Mouse (Mus musculus): ENCODE measurements at regions not wholly inside any gene's neighbourhood (a gene's known extent, or its start where the extent isn't known, plus 50 kb on each side); places are given as distances from the start of the nearest gene placed in this dataset.
A peak's percentile ranks its signal among the peaks of the same experiment; 100 is the strongest.

GRCm38 (mm10) chr7:115153764-115154509 lies 410.4 kb downstream of the Insc start:
- ATAC-seq (ENCODE audit: insufficient number of reproducible peaks, low FRiP score, low TSS enrichment): no peak

DNA sequence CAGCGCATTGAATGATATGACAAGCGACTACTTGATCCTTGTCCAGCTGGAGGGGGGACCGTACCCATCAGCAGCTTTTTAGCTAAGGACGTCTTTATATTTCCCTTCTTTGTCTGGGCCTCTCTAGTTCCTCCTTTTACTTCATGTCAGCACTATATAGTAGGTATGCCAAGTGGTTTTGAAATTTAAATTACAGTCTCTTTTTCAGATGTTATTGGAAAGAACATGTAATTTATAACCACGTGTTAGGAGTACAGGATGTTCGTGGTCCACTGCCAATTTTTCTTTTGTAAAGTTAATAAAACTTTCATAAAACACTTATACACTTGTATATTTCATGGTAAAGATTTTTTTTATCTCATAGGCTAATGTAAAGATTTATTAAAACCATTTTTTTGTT lies 426.5 kb downstream of the Insc start:
- no peak for ATAC-seq (ENCODE audit: insufficient number of reproducible peaks, low FRiP score, low TSS enrichment)

GRCm38 (mm10) chr7:115170439-115170838 lies 426.9 kb downstream of the Insc start:
- ATAC-seq (ENCODE audit: insufficient number of reproducible peaks, low FRiP score, low TSS enrichment): peak; percentile 61; the same call in 1 of the 2 replicates

DNA sequence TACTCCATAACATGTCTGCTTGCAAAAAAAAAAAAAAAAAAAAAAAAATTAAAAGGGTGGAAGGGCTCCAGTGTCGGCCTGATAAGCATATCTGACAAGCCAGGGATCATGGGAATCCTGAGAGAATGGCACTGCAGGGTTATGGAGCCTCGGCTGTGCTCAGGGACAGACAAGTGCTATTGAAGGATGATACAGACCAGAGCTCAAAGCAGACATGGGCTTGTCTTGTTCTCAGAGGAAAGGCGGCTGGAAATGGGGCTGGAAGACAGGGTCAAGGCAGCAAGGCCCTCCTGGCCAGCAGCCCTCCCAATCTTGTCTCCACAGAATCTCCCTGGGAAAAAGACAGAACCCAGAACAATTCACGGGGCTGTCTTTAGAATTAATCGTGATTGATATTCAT lies 449.0 kb downstream of the Insc start:
- ATAC-seq (ENCODE audit: insufficient number of reproducible peaks, low FRiP score, low TSS enrichment): no peak

GRCm38 (mm10) chr7:115192992-115193761 lies 449.7 kb downstream of the Insc start:
- no peak for ATAC-seq (ENCODE audit: insufficient number of reproducible peaks, low FRiP score, low TSS enrichment)

GRCm38 (mm10) chr7:115204916-115205315 lies 461.4 kb downstream of the Insc start:
- ATAC-seq (ENCODE audit: insufficient number of reproducible peaks, low FRiP score, low TSS enrichment): no peak

DNA sequence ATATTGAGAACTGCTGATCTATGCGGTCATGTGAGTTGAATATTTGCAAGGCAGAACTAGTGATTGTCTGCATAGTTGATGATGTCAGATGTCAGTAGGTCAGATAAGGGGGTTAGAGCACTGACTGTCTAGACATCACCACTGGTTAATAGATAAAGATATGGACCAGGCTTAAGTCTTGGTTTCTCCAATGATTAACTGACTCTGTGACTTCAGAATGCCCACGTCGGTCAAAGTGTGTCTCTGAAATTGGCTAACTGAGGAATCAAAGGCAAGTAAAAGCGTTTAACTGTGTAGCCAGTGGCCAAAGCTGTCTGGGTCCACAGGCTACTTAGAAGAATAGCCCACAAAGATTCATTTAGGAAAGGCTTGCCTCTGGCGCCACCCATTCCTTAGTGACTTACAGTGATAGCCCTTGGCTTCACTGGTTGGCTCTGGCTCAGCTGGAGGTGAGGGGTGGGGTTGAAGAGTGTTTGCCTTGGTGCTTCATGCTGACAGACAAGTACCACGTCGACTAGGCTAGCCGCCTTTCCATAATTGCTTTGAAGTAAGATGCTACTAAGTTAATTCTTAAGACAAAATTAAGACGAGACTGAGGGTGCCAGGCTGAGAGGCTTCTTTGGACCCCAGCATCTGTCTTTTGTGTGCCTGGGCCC lies 463.1 kb downstream of the Insc start:
- no peak for ATAC-seq (ENCODE audit: insufficient number of reproducible peaks, low FRiP score, low TSS enrichment)

GRCm38 (mm10) chr7:115208781-115209180 lies 465.3 kb downstream of the Insc start:
- no peak for ATAC-seq (ENCODE audit: insufficient number of reproducible peaks, low FRiP score, low TSS enrichment)

- ATAC-seq (ENCODE audit: insufficient number of reproducible peaks, low FRiP score, low TSS enrichment): no peak
Observed at GRCm38 (mm10) chr7:115210012-115210411, 466.5 kb downstream of the Insc start.

DNA sequence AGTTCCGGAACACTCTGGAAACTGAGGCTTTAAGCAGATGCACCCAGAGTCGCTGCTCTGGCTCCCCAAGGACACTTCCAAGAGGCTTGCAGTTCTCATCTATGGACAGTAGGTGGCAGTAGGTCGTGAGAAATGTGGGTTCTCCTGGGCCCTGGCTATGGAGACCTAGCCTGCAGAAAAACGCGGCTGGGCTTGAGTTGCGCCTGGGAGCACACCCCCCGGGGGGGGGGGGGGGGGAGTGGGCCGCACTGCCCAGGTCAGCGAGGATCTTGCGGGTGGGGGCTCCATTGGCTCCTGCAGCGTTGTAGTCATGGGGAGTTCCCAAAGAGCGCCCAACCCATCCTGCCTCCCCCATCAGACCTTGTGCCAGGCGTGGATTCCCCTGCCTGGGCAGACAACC lies 473.3 kb downstream of the Insc start:
- peak; percentile 70 for ATAC-seq (ENCODE audit: insufficient number of reproducible peaks, low FRiP score, low TSS enrichment)

DNA sequence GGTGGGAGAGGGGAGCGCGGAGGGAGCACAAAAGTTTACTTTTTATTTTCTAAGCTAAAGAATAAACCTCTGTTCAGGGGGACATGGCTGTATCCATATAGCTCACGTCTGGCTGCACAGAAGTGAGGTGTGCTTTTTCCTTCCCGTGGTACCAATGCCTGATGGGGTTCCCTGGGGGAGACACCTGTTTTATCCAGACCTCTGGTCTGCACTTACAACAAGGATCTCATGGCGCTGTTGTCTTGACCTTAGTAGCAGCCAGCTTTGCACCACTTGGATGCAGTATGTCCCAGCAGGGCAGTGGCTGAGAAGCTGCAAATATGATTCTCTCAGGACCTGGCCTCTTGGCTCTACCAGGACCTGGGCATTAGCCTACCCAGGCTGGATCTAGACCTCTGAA lies 473.8 kb downstream of the Insc start:
- no peak; the same call in 1 of the 2 replicates for ATAC-seq (ENCODE audit: insufficient number of reproducible peaks, low FRiP score, low TSS enrichment)

GRCm38 (mm10) chr7:115217712-115218111 lies 474.2 kb downstream of the Insc start:
- no peak for ATAC-seq (ENCODE audit: insufficient number of reproducible peaks, low FRiP score, low TSS enrichment)

GRCm38 (mm10) chr7:115218596-115219180 lies 475.2 kb downstream of the Insc start:
- no peak for ATAC-seq (ENCODE audit: insufficient number of reproducible peaks, low FRiP score, low TSS enrichment)

DNA sequence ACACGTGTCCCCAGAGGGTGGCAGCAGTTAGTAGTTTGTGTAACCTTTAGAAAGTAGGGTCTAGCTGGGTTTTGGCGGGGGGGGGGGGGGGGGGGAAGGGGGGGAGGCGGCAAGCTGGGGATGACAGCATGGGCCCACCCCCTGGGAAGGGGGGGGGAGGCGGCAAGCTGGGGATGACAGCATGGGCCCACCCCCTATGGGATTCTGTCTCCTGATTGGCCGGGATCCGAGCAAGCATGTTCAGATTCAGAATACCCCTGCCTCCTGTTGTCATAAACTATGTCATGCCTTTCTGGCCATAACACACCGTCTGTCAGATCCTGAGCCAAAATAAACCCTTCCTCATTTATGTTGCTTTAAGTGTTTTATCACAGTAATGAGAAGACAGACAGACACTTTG lies 479.1 kb downstream of the Insc start:
- ATAC-seq (ENCODE audit: insufficient number of reproducible peaks, low FRiP score, low TSS enrichment): no peak

DNA sequence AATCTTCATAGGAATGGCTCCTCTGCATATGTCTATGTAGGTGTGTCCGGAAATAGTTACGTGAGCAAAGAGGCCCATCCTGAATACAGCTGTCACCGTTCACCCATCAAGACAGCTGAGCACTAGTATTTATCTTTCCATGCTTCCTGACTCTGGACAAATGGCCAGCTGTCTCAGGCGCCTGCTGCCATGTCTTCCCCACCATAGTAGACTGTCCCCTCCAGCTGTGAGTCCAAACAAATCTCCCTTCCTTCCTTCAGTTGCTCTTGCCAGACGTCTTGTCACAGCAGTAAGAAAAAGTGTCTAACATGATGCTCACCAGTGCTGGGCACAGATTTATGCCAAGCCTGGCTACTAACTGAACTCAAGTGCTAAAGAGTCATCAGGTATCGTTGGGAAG lies 487.0 kb downstream of the Insc start:
- ATAC-seq (ENCODE audit: insufficient number of reproducible peaks, low FRiP score, low TSS enrichment): no peak

GRCm38 (mm10) chr7:115233850-115234436 lies 490.4 kb downstream of the Insc start:
- ATAC-seq (ENCODE audit: insufficient number of reproducible peaks, low FRiP score, low TSS enrichment): no peak

- ATAC-seq (ENCODE audit: insufficient number of reproducible peaks, low FRiP score, low TSS enrichment): no peak
Observed at GRCm38 (mm10) chr7:115237131-115237530, 493.6 kb downstream of the Insc start.

- ATAC-seq (ENCODE audit: insufficient number of reproducible peaks, low FRiP score, low TSS enrichment): no peak
Observed at GRCm38 (mm10) chr7:115251591-115252369, 508.3 kb downstream of the Insc start.

- ATAC-seq (ENCODE audit: insufficient number of reproducible peaks, low FRiP score, low TSS enrichment): no peak
Observed at GRCm38 (mm10) chr7:115252370-115252750, 508.9 kb downstream of the Insc start.

- no peak for ATAC-seq (ENCODE audit: insufficient number of reproducible peaks, low FRiP score, low TSS enrichment)
Observed at GRCm38 (mm10) chr7:115258626-115259025, 515.1 kb downstream of the Insc start.
